Mouse (Mus musculus): ENCODE results near the gene Kcnj5.

GRCm38 (mm10) chr9:32391092-32391491 lies 46.9 kb upstream of the Kcnj5 start:
- TF ChIP-seq CTCF (IDR thresholded peaks at IDR 0.05; ENCODE audit: low read depth) (no peak), EP300 (IDR thresholded peaks at IDR 0.05; ENCODE audit: low read depth) (no peak)

Measured in heart, postnatal 0 days (tissue).